In genomic region chr9:27134410-27134809, GRCm38 (mm10) we compare ENCODE assay signal across 9 mouse cellular contexts. TPM values are rescaled to one million over a fixed set of nuclear protein-coding genes. Genes with fewer than 3 reads are reported as not detected.
A peak's percentile ranks its signal among the peaks of the same experiment; 100 is the strongest.
DNase-seq lines count a peak whose midpoint lies in the region; ATAC-seq and TF ChIP-seq lines count a peak whose summit lies in the region.
"Had no signal": no experiment of that assay in that cellular context is flagged by ENCODE, and none has a peak within 500 bp of the region (broad histone marks: within the 10 kb centered on the region; RNA-seq: fewer than 3 reads in every experiment).

No protein-coding gene starts in this region.

- in situ Hi-C loops in Patski (cut with MboI; ENCODE audit: low pct_unique_long_range_greater_than_20kb) = no loop called here

- no peaks in the 10 kb centered on the region for H3K36me3 ChIP-seq in lung, embryonic 14.5 days (ENCODE audit: insufficient read depth)
- H3K36me3 ChIP-seq: liver, embryonic 15.5 days had no signal

- H3K4me2 ChIP-seq in lung, embryonic 14.5 days = no peak overlapping the region
- H3K4me2 ChIP-seq: liver, embryonic 15.5 days had no signal

- no peak overlapping the region for H3K9ac ChIP-seq in lung, embryonic 14.5 days
- H3K9ac ChIP-seq: liver, embryonic 15.5 days had no signal

- peak; percentile 72 for TF ChIP-seq CTCF in Patski (IDR thresholded peaks at IDR 0.05)
- peak; percentile 71 for TF ChIP-seq CTCF in lung, embryonic 14.5 days (IDR thresholded peaks at IDR 0.05; ENCODE audit: low read depth)

- DNase-seq in embryo, embryonic 10 days (ENCODE audit: low spot score) = peak; percentile 23
- no peak for DNase-seq in embryo, embryonic 9.5 days (ENCODE audit: extremely low spot score)
- DNase-seq in left cerebral cortex, adult 11 months (ENCODE audit: low spot score) = peak; percentile 64
- no peak for DNase-seq in left cerebral cortex, postnatal 36 days (ENCODE audit: low spot score in 2 of 2)
- DNase-seq in Patski (ENCODE audit: low read depth, low spot score) = no peak
- DNase-seq in embryo, embryonic 11 days = peak; percentile 56
- peak; percentile 78 for DNase-seq in lung, embryonic 14.5 days
- no peak for DNase-seq in thymus, postnatal 10 days (ENCODE audit: low spot score in 2 of 2)

- no peak for ATAC-seq in Patski
- no peak for ATAC-seq in lung, embryonic 14.5 days (ENCODE audit: insufficient read depth)

- CTCF ChIA-PET in Patski (lab: Charles Lee) = interaction anchor here (0.9 to 1.3 kb wide), 4 partner anchors 11 to 151 kb away, joined by 3 read pairs; no protein-coding TSS in a partner anchor

- no peak overlapping the region for H3K4me3 ChIP-seq in lung, embryonic 14.5 days (ENCODE audit: low read depth, low read length)
- H3K4me3 ChIP-seq: liver, embryonic 15.5 days had no signal

- H3K9me3 ChIP-seq in lung, embryonic 14.5 days (ENCODE audit: low read depth, low read length) = no peaks in the 10 kb centered on the region
- H3K9me3 ChIP-seq: liver, embryonic 15.5 days had no signal

- POLR2A ChIA-PET in Patski (lab: Charles Lee) = no interaction called here

- H3K27ac ChIP-seq in lung, embryonic 14.5 days (ENCODE audit: low read depth) = no peak overlapping the region
- H3K27ac ChIP-seq: liver, embryonic 15.5 days had no signal

- H3K27me3 ChIP-seq in Patski = no peaks in the 10 kb centered on the region
- H3K27me3 ChIP-seq in lung, embryonic 14.5 days (ENCODE audit: insufficient read depth, low read length) = no peaks in the 10 kb centered on the region
- H3K27me3 ChIP-seq: liver, embryonic 15.5 days had no signal

- no peaks in the 10 kb centered on the region for H3K4me1 ChIP-seq in lung, embryonic 14.5 days (ENCODE audit: insufficient read depth)
- H3K4me1 ChIP-seq: liver, embryonic 15.5 days had no signal

- intact Hi-C loops in left cerebral cortex, postnatal 36 days (cut with DNase I) = loop anchor here (2.0 kb wide), 1 partner anchor 42 kb away; no protein-coding TSS in a partner anchor

- WGBS in lung, embryonic 14.5 days = 65% methylated on average over 1 of the region's 1 CpGs

RNA-seq across cellular contexts. Expression of gene Jam3, which starts 20.8 kb away (rescaled TPM):
- total RNA-seq in left cerebral cortex, postnatal 36 days (2021) = 10 to 100 TPM; 34.6 to 38.7 TPM
- 40.0 TPM for polyA plus RNA-seq in Patski (2021)
- 68.9 and 70.4 TPM in 2 replicates for polyA plus RNA-seq in lung, embryonic 14.5 days (2014; fragmentation: Nextera tagmentation; extraction: Ambion mirVana)

Comparison
In these comparisons a context has a peak if more than half of its experiments do, and no peak if none do; other contexts are left out.
1. DNase-seq: peak in embryo, embryonic 10 days (single experiment), left cerebral cortex, adult 11 months (single experiment), embryo, embryonic 11 days (single experiment) and lung, embryonic 14.5 days (single experiment); none in embryo, embryonic 9.5 days (single experiment), left cerebral cortex, postnatal 36 days (0 of 2), Patski (single experiment) and thymus, postnatal 10 days (0 of 2).